Mouse (Mus musculus) embryonic fibroblast, embryonic 13.5 days (primary cell): ENCODE data around the gene Nmnat1.

Experiments used
- CTCF ChIP-seq: IDR thresholded peaks from 2 replicates; pipeline ENCODE4 v1.5.1; 2011; ENCODE audit warnings: mild to moderate bottlenecking, control low read depth, low read length, moderate library complexity, borderline replicate concordance; ENCODE audit not compliant: insufficient read depth
- POLR2A ChIP-seq: IDR thresholded peaks from 2 replicates; pipeline ENCODE4 v1.6.1; 2011; ENCODE audit warnings: low read depth, mild to moderate bottlenecking, control low read depth, low read length, moderate library complexity

DNA sequence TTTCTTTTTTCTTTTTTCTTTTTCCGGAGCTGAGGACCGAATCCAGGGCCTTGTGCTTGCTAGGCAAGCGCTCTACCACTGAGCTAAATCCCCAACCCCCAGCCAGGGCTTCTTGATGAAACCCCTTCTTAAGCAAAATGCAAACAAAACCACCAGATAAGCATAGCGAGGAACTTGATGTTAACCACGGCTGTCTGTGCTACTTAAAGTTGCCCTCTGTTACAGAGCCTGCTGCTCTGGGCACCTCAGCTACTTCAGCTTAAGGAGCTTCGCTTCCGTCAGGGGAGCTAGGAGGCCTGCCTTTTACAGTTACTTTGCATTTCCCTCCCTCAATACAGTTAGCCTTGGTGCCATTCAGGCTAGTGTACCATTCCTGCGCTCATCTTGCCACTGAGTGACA is 13.9 kb upstream of the Nmnat1 start:
- TF ChIP-seq CTCF (no peak), POLR2A (no peak)
